8 mouse cellular contexts compared by ENCODE assay signal in genomic region chr6:30958736-30959540, GRCm38 (mm10). TPM values are rescaled to one million over a fixed set of nuclear protein-coding genes. Genes with fewer than 3 reads are reported as not detected.
A peak's percentile ranks its signal among the peaks of the same experiment; 100 is the strongest.
DNase-seq lines count a peak whose midpoint lies in the region; ATAC-seq and TF ChIP-seq lines count a peak whose summit lies in the region.

Klf14 (minus strand) TSS chr6:30959078.

- peak within 1 kb of the TSS; percentile 32 for H3K9ac ChIP-seq in intestine, embryonic 15.5 days

- peak within 1 kb of the TSS; percentile 95 for H3K4me2 ChIP-seq in intestine, embryonic 15.5 days (replicated peaks)

- ATAC-seq in CD4-positive, CD25-positive, alpha-beta regulatory T cell, adult 4 months: no peak
- peak; percentile 71 for ATAC-seq in intestine, embryonic 15.5 days

- H3K9me3 ChIP-seq in intestine, embryonic 15.5 days: peaks cover 17% of the 10 kb centered on the region

- no peak for TF ChIP-seq POLR2A in testis, adult 2 months (IDR thresholded peaks at IDR 0.05; ENCODE audit: control insufficient read depth, low read depth, low read length)

- peaks cover 3% of the 10 kb centered on the region; the same call in 1 of the 2 replicates for H3K4me1 ChIP-seq in intestine, embryonic 15.5 days (replicated peaks)
- peaks cover 4% of the 10 kb centered on the region for H3K4me1 ChIP-seq in testis, adult 2 months (ENCODE audit: control insufficient read depth, insufficient read depth, low read length)

- H3K4me3 ChIP-seq in intestine, embryonic 15.5 days (replicated peaks): peak within 1 kb of the TSS; percentile 62
- peak within 1 kb of the TSS; percentile 61 for H3K4me3 ChIP-seq in testis, adult 2 months (ENCODE audit: control insufficient read depth, low read depth, low read length)

- under 1% methylated on average over 71 of the region's 75 CpGs for WGBS in intestine, embryonic 15.5 days

- TF ChIP-seq CTCF in testis, adult 2 months (IDR thresholded peaks at IDR 0.05; ENCODE audit: control insufficient read depth, insufficient read depth, insufficient replicate concordance, low read depth, low read length): no peak

- H3K27me3 ChIP-seq in intestine, embryonic 15.5 days (replicated peaks): peaks cover 33% of the 10 kb centered on the region
- H3K27me3 ChIP-seq in testis, adult 2 months (ENCODE audit: control insufficient read depth, insufficient read depth, low read length): no peaks in the 10 kb centered on the region

- no peak within 1 kb of the TSS for H3K27ac ChIP-seq in intestine, embryonic 15.5 days
- H3K27ac ChIP-seq in testis, adult 2 months (ENCODE audit: control insufficient read depth, insufficient read depth, low read depth, low read length): no peak within 1 kb of the TSS

- 0 out of 2 replicates have a peak, but pooled peaks cover 3% of the 10 kb centered on the region for H3K36me3 ChIP-seq in intestine, embryonic 15.5 days
- no peaks in the 10 kb centered on the region for H3K36me3 ChIP-seq in testis, adult 2 months (ENCODE audit: control insufficient read depth, insufficient read depth, low read length)

- peak; percentile 7 for DNase-seq in CD4-positive, CD25-positive, alpha-beta regulatory T cell, adult 2 months (ENCODE audit: low read depth, low spot score)
- DNase-seq in adrenal gland, adult 8-10 months: peak; percentile 5
- DNase-seq in gastrocnemius, adult 18-20 months (ENCODE audit: low spot score): peak; percentile 8
- DNase-seq in lung, postnatal 14 days: peak; percentile 17
- no peak for DNase-seq in layer of hippocampus, postnatal 14 days (ENCODE audit: low spot score in 2 of 2)

RNA-seq across cellular contexts. Expression of gene Klf14, which starts in this region (rescaled TPM):
- polyA plus RNA-seq in CD4-positive, CD25-positive, alpha-beta regulatory T cell, adult 4 months (2017; shearing (Covaris generic)): under 1 TPM in 1 of 2 experiments, not detected in 1; 0.17 TPM
- total RNA-seq in adrenal gland, adult 8-10 months (2022): under 1 TPM in 1 of 4 experiments, not detected in 3; 0.35 TPM
- under 1 TPM in 1 of 2 experiments, not detected in 1; 0.21 TPM for total RNA-seq in gastrocnemius, adult 18-20 months (2021)
- 2.8 and 3.4 TPM in 2 replicates for polyA plus RNA-seq in intestine, embryonic 15.5 days (2015; fragmentation: Nextera tagmentation; extraction: Ambion mirVana)
- 0.05 TPM in 1 of 2 replicates, not detected in the other for polyA plus RNA-seq in testis, adult 2 months (2012; rRNA removed)
- total RNA-seq in layer of hippocampus, postnatal 14 days (2021): under 1 TPM; 0.31 to 0.85 TPM

Comparison
In these comparisons a context has a peak if more than half of its experiments do, and no peak if none do; other contexts are left out.
1. Peak in DNase-seq in adrenal gland, adult 8-10 months; RNA of the gene not detected or under 1 TPM.
2. Peak in DNase-seq in gastrocnemius, adult 18-20 months; RNA of the gene not detected or under 1 TPM.
3. DNase-seq: peak in CD4-positive, CD25-positive, alpha-beta regulatory T cell, adult 2 months (single experiment) and lung, postnatal 14 days (single experiment); none in layer of hippocampus, postnatal 14 days (0 of 2).